Mouse (Mus musculus) megakaryocyte, embryonic 14.5 days (primary cell): Measurements from ENCODE around the gene Sar1b. TPM values are rescaled to one million over a fixed set of nuclear protein-coding genes. Genes with fewer than 3 reads are reported as not detected.
A peak's percentile ranks its signal among the peaks of the same experiment; 100 is the strongest.
"Not testable (repeated sequence)": the region's sequence is repeated elsewhere in the genome, so short reads cannot be mapped to it uniquely, and the experiment has no call there.

ENCODE experiments used
- H3K27me3 ChIP-seq: replicated peaks from 2 replicates; pipeline ENCODE3; 2012; ENCODE audit warnings: inconsistent platforms
- H3K36me3 ChIP-seq: replicated peaks from 2 replicates; pipeline ENCODE3; 2012; ENCODE audit warnings: low read length, inconsistent platforms, mixed read lengths
- H3K4me1 ChIP-seq: 2 replicates; pipeline ENCODE4 v1.6.1; 2012; ENCODE audit warnings: inconsistent platforms
- H3K4me3 ChIP-seq: replicated peaks from 2 replicates; pipeline ENCODE3; 2012; ENCODE audit warnings: moderate library complexity, mild to moderate bottlenecking, inconsistent platforms
- H3K9me3 ChIP-seq: 2 replicates; pipeline ENCODE4 v1.6.1; 2012; ENCODE audit warnings: inconsistent platforms
- FLI1 ChIP-seq: IDR thresholded peaks from 2 replicates; pipeline ENCODE4 v1.6.1; 2012; ENCODE audit warnings: low read length, inconsistent platforms, mixed read lengths
- GATA1 ChIP-seq: IDR thresholded peaks from 3 replicates; pipeline ENCODE4 v1.6.1; 2012; ENCODE audit warnings: mixed read lengths, low read length, inconsistent platforms, borderline replicate concordance
- polyA plus RNA-seq: library from polyadenylated mRNA; stranded (reverse); fragments of >175 nt; gene quantifications from 2 replicates; pipeline ENCODE4 v1.2.3, GENCODE M21; 2012; ENCODE audit warnings: low replicate concordance; ENCODE audit not compliant: insufficient read depth

The Sar1b gene
- polyA plus RNA-seq, 1 experiment = 8.5 TPM

GRCm38 (mm10) chr11:51777478-51777877 lies 14.0 kb downstream of the Sar1b start:
- Histone ChIP-seq H3K9me3 (peaks cover 5% of the 10 kb centered on the region), H3K4me3 (no peak overlapping the region), H3K36me3 (peaks cover 78% of the 10 kb centered on the region), H3K27me3 (no peaks in the 10 kb centered on the region), H3K4me1 (peaks cover 31% of the 10 kb centered on the region)
- TF ChIP-seq FLI1 (no peak), GATA1 (no peak)

- Histone ChIP-seq H3K27me3 (no peaks in the 10 kb centered on the region), H3K4me1 (peaks cover 27% of the 10 kb centered on the region), H3K4me3 (peak overlapping the region; percentile 21), H3K36me3 (peaks cover 85% of the 10 kb centered on the region), H3K9me3 (no peaks in the 10 kb centered on the region)
- TF ChIP-seq FLI1 (no peak), GATA1 (no peak)
Observed at GRCm38 (mm10) chr11:51780773-51781267, 17.3 kb downstream of the Sar1b start.

GRCm38 (mm10) chr11:51782721-51783120 lies 19.2 kb downstream of the Sar1b start:
- Histone ChIP-seq H3K36me3 (peaks cover 90% of the 10 kb centered on the region), H3K4me1 (peaks cover 27% of the 10 kb centered on the region), H3K27me3 (no peaks in the 10 kb centered on the region), H3K4me3 (no peak overlapping the region), H3K9me3 (no peaks in the 10 kb centered on the region)
- TF ChIP-seq FLI1 (no peak), GATA1 (no peak)

GRCm38 (mm10) chr11:51785926-51786325 lies 22.4 kb downstream of the Sar1b start:
- Histone ChIP-seq H3K4me1 (peaks cover 13% of the 10 kb centered on the region), H3K9me3 (no peaks in the 10 kb centered on the region), H3K36me3 (peaks cover 87% of the 10 kb centered on the region), H3K4me3 (no peak overlapping the region), H3K27me3 (no peaks in the 10 kb centered on the region)
- TF ChIP-seq GATA1 = no peak
- TF ChIP-seq FLI1 = no peak

GRCm38 (mm10) chr11:51789735-51790134 lies 26.2 kb downstream of the Sar1b start:
- not testable (repeated sequence) for H3K27me3 ChIP-seq, H3K9me3 ChIP-seq, H3K4me3 ChIP-seq, H3K4me1 ChIP-seq
- H3K36me3 ChIP-seq = peaks cover 71% of the 10 kb centered on the region

GRCm38 (mm10) chr11:51790662-51791061 lies 27.2 kb downstream of the Sar1b start:
- Histone ChIP-seq H3K4me3 (no peak overlapping the region), H3K27me3 (no peaks in the 10 kb centered on the region), H3K4me1 (peaks cover 3% of the 10 kb centered on the region; the same call in 1 of the 2 replicates), H3K36me3 (peaks cover 64% of the 10 kb centered on the region), H3K9me3 (no peaks in the 10 kb centered on the region)
- TF ChIP-seq GATA1 (no peak), FLI1 (no peak)

- H3K27me3 ChIP-seq = no peaks in the 10 kb centered on the region
- TF ChIP-seq FLI1 = no peak
- no peak for TF ChIP-seq GATA1
- H3K9me3 ChIP-seq = no peaks in the 10 kb centered on the region
- peaks cover 11% of the 10 kb centered on the region for H3K4me1 ChIP-seq
- no peak overlapping the region for H3K4me3 ChIP-seq
- H3K36me3 ChIP-seq = peaks cover 15% of the 10 kb centered on the region
Observed at GRCm38 (mm10) chr11:51796272-51796671, 32.8 kb downstream of the Sar1b start.

GRCm38 (mm10) chr11:51800634-51801325 lies 37.3 kb downstream of the Sar1b start:
- no peak for TF ChIP-seq FLI1
- Histone ChIP-seq H3K4me1 (peaks cover 21% of the 10 kb centered on the region), H3K36me3 (no peaks in the 10 kb centered on the region), H3K9me3 (no peaks in the 10 kb centered on the region), H3K4me3 (peak overlapping the region; percentile 82), H3K27me3 (no peaks in the 10 kb centered on the region)

- Histone ChIP-seq H3K4me1 (peaks cover 25% of the 10 kb centered on the region), H3K9me3 (no peaks in the 10 kb centered on the region), H3K4me3 (peak overlapping the region; percentile 92), H3K36me3 (no peaks in the 10 kb centered on the region), H3K27me3 (no peaks in the 10 kb centered on the region)
- TF ChIP-seq GATA1 (no peak), FLI1 (no peak)
Observed at GRCm38 (mm10) chr11:51805221-51805981, 41.9 kb downstream of the Sar1b start.

- H3K4me1 ChIP-seq = peaks cover 13% of the 10 kb centered on the region
- no peaks in the 10 kb centered on the region for H3K36me3 ChIP-seq
- no peak for TF ChIP-seq FLI1
- TF ChIP-seq GATA1 = no peak
- H3K27me3 ChIP-seq = no peaks in the 10 kb centered on the region
- no peak overlapping the region for H3K4me3 ChIP-seq
- H3K9me3 ChIP-seq = no peaks in the 10 kb centered on the region; the same call in 1 of the 2 replicates
Observed at GRCm38 (mm10) chr11:51807108-51807879, 43.8 kb downstream of the Sar1b start.
